Mouse (Mus musculus) midbrain, embryonic 14.5 days (tissue): ENCODE results near the gene Rbm18. TPM values are rescaled to one million over a fixed set of nuclear protein-coding genes. Genes with fewer than 3 reads are reported as not detected.
"Not testable (repeated sequence)": the region's sequence is repeated elsewhere in the genome, so short reads cannot be mapped to it uniquely, and the experiment has no call there.

Source experiments
- ATAC-seq: fragments of 200-750 bp; cut with Nextera tagmentation; 2 replicates; pipeline ENCODE4 v1.8.0; 2017; ENCODE audit warnings: moderate number of reproducible peaks, moderate library complexity; ENCODE audit not compliant: low FRiP score, low TSS enrichment
- DNase-seq: peaks from one replicate; pipeline ENCODE4 v3.0.0-alpha.2; 2015
- H3K27ac ChIP-seq: fragments of 300-500 bp; sonication (generic); replicated peaks from 2 replicates; pipeline ENCODE4 v1.5.1; 2014; ENCODE audit warnings: mild to moderate bottlenecking, low read depth, low read length, moderate library complexity
- H3K27me3 ChIP-seq: fragments of 300-500 bp; sonication (generic); 2 replicates; pipeline ENCODE4 v1.6.1; 2014; ENCODE audit warnings: low read length, control low read depth, mixed read lengths; ENCODE audit not compliant: control insufficient read depth, insufficient read depth
- H3K36me3 ChIP-seq: fragments of 300-500 bp; sonication (generic); 2 replicates; pipeline ENCODE4 v1.6.1; 2014; ENCODE audit warnings: low read length, control low read depth; ENCODE audit not compliant: control insufficient read depth, insufficient read depth
- H3K4me1 ChIP-seq: fragments of 300-500 bp; sonication (generic); 2 replicates; pipeline ENCODE4 v1.6.1; 2014; ENCODE audit warnings: mild to moderate bottlenecking, antibody characterized with exemption, low read length, control low read depth; ENCODE audit not compliant: control insufficient read depth, insufficient read depth
- H3K4me2 ChIP-seq: fragments of 300-500 bp; sonication (generic); 2 replicates; pipeline ENCODE4 v1.6.1; 2014; ENCODE audit warnings: mild to moderate bottlenecking, low read length, moderate library complexity
- H3K4me3 ChIP-seq: fragments of 300-500 bp; sonication (generic); replicated peaks from 2 replicates; pipeline ENCODE4 v1.5.1; 2014; ENCODE audit warnings: low read depth, low read length
- H3K9ac ChIP-seq: fragments of 300-500 bp; sonication (generic); replicated peaks from 2 replicates; pipeline ENCODE4 v1.6.1; 2014; ENCODE audit warnings: mild to moderate bottlenecking, low read length, moderate library complexity
- H3K9me3 ChIP-seq: fragments of 300-500 bp; sonication (generic); 2 replicates; pipeline ENCODE4 v1.6.1; 2016; ENCODE audit warnings: low read length, control low read depth, mixed read lengths; ENCODE audit not compliant: control insufficient read depth
- WGBS: fragments of 180-500 bp; shearing (Covaris S2); extraction: QIAGEN DNeasy Blood & Tissue Kit; methylation state at CpG from one replicate; pipeline ENCODE4 v1.1.7; 2014; 5-methylcytosine and 5-hydroxymethylcytosine counted together
- polyA plus RNA-seq: library from polyadenylated mRNA; unstranded; fragments of >200 nt; fragmentation: Nextera tagmentation; extraction: Ambion mirVana; gene quantifications from 2 replicates; pipeline ENCODE4 v1.2.1, GENCODE M21; 2014

Rbm18 gene
- polyA plus RNA-seq, 1 experiment from 2014 or later: 172 TPM

DNA sequence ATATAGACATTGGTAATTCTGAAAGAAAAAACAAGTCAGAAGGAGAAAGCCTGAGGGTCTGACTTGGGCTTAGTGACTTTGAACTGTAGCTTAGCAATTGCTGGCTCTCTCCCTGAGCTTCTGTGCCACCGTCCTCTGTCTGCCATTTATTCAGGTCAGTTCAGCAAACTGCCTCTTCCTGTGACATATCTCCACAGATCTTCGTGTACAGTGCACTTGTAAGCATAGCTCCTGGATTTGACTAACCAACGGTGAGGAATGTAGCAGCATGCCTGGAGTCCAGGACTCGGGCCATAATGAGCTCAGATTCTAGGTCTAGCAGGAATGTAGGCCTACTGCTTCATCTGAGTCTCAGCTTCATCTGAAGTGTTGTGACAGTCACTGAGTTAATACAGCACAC is 32.6 kb upstream of the Rbm18 start:
- Histone ChIP-seq H3K27ac (no peak overlapping the region), H3K9ac (no peak overlapping the region), H3K4me3 (no peak overlapping the region), H3K9me3 (no peaks in the 10 kb centered on the region), H3K4me1 (no peaks in the 10 kb centered on the region), H3K4me2 (no peak overlapping the region), H3K27me3 (no peaks in the 10 kb centered on the region), H3K36me3 (peaks cover 5% of the 10 kb centered on the region; the same call in 1 of the 2 replicates)
- 87% methylated on average over 4 of the region's 4 CpGs for WGBS
- ATAC-seq: no peak
- DNase-seq: no peak

DNA sequence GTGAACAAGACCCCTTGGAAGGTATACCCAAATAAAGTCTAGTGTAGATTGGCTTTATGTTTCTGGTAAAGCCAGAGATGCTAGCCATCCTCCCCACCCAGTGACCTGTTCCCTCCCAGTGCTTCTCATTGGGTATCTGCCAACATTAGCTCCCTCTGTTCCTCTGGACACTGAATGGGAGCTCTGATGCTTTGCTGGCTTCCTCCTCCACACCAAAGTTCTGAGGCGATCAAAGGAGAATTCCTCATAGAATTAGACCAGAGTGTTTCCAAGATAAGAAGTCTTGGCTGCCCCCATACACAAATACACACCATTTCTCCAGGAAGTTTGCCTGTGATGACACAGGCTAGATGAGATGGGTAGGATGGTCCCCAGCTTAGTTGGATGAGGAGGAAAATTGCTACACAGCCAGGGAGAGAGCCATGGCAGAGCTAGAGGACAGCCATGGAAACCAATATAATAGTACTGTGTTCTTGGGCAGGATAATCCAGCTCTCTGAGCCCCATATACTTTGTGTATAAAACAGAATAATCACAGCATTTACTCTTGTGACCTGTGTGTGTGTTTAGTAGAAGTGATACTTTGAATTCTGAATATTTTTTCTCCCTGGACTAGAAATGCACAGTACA is 31.5 kb upstream of the Rbm18 start:
- Histone ChIP-seq H3K4me1 (no peaks in the 10 kb centered on the region), H3K9ac (no peak overlapping the region), H3K9me3 (no peaks in the 10 kb centered on the region), H3K27me3 (no peaks in the 10 kb centered on the region), H3K4me2 (no peak overlapping the region), H3K27ac (no peak overlapping the region), H3K4me3 (no peak overlapping the region), H3K36me3 (peaks cover 5% of the 10 kb centered on the region; the same call in 1 of the 2 replicates)
- no peak for DNase-seq
- WGBS: 81% methylated on average over 1 of the region's 1 CpGs
- no peak for ATAC-seq

DNA sequence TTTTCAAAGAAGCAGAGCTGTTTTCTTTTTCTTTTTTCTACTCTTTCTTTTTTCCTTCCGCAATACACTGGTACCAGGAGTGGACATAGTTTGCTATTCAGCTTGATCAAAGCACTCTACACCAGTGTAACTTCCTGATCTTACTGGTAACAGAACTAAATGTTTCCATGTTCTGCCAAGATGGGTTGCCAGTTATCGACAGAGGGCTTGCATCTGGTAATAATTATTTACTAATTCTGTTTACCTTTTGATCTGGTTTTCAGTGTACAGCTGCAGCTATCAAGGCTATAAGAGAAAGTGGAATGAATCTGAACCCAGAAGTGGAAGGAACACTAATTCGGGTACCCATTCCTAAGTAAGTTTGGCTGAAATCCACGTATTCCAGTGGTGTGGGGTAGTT is 22.8 kb upstream of the Rbm18 start:
- Histone ChIP-seq H3K27me3 (no peaks in the 10 kb centered on the region), H3K4me2 (no peak overlapping the region), H3K36me3 (peaks cover 32% of the 10 kb centered on the region), H3K9me3 (no peaks in the 10 kb centered on the region), H3K4me3 (no peak overlapping the region), H3K4me1 (no peaks in the 10 kb centered on the region), H3K27ac (no peak overlapping the region), H3K9ac (no peak overlapping the region)
- no peak for ATAC-seq
- 90% methylated on average over 4 of the region's 4 CpGs for WGBS
- DNase-seq: no peak

DNA sequence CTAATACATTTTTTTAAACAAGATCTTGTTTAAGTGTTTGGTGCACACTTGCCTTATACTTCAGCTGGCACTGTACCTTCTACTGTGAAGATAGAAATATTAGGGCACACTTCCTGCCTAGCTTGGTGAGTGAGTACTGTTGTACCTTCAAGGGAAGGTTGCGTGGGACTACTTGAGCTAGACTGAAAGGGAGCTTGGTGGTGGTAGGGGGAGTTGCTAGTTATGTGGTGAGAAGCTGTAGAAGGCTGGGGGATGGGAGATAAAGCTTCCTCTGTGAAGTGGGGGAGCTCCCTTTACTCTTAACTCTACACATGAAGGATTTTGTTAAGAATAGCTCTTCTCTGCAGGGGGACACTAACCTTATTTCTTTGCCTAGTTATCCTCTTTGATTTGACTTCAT is 20.9 kb upstream of the Rbm18 start:
- Histone ChIP-seq H3K9ac (no peak overlapping the region), H3K27me3 (no peaks in the 10 kb centered on the region), H3K4me3 (no peak overlapping the region), H3K36me3 (peaks cover 41% of the 10 kb centered on the region), H3K4me1 (no peaks in the 10 kb centered on the region), H3K9me3 (no peaks in the 10 kb centered on the region), H3K27ac (no peak overlapping the region), H3K4me2 (no peak overlapping the region)
- WGBS: 97% methylated on average over 1 of the region's 1 CpGs
- no peak for DNase-seq
- no peak for ATAC-seq

DNA sequence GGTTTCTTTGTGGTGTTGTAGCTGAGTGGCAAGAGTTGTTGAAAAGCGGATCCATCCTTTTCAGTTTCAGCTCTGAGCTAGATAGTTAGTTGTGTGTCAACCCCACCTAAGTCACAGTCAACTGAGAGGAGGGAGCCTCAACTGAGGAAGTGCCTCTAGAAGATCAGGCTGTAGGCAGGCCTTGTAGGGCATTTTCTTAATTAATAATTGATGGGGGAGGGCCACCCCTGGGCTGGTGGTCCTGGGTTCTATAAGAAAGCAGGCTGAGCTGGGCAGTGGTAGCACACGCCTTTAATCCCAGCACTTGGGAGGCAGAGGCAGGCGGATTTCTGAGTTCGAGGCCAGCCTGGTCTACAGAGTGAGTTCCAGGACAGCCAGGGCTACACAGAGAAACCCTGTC is 15.8 kb upstream of the Rbm18 start:
- H3K4me2 ChIP-seq, H3K27me3 ChIP-seq, H3K9me3 ChIP-seq, H3K4me3 ChIP-seq, ATAC-seq, DNase-seq, H3K9ac ChIP-seq, H3K27ac ChIP-seq, H3K4me1 ChIP-seq: not testable (repeated sequence)
- 95% methylated on average over 4 of the region's 4 CpGs for WGBS
- H3K36me3 ChIP-seq: peaks cover 50% of the 10 kb centered on the region

DNA sequence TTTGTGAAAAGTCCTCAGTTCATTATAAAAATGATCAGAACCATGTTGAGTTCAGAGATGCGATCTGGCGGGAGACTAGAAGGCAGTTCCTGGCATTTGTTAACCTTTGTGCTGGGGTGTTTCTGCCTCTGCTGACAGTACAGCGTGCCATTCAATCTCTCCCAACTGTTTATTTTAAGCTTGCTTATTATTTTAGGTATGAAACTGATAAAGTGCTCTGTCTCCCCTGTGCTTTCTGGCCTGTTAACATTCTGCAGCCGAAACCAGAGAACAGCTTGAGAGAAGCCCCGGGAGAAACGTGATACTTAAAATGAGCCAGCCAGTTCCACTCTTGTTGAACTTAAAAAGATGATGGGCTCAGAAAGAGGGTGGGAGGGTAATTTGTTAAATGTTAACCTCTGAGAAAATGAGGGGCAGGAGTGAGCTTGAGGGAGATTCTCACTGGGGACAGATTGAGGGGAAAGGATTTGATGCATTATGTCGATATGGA is 12.3 kb upstream of the Rbm18 start:
- no peak overlapping the region for H3K4me3 ChIP-seq
- H3K9ac ChIP-seq: no peak overlapping the region
- ATAC-seq: no peak
- H3K4me1 ChIP-seq: no peaks in the 10 kb centered on the region
- no peak overlapping the region for H3K4me2 ChIP-seq
- H3K27me3 ChIP-seq: no peaks in the 10 kb centered on the region
- H3K36me3 ChIP-seq: peaks cover 31% of the 10 kb centered on the region
- H3K9me3 ChIP-seq: no peaks in the 10 kb centered on the region
- no peak overlapping the region for H3K27ac ChIP-seq
- WGBS: 97% methylated on average over 7 of the region's 7 CpGs
- no peak for DNase-seq

DNA sequence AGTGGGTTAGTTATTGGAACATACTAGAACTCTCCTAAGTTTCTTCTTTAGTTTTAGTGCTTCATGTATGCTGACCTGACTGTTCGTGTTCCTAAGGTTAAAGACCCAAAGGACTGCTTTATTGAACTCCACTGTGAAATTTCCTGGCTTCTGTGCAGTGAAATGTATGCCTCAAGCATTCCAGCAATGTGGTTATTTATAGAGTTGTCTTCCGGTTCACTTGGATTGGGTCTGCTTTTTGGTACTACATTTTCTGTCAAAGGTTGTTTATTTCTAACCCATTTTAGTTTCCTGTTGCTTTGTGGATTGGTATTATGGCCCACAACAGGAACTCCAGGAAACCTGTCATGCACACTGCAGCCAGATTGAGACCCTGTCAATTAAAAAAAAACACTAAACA is 2.5 kb upstream of the Rbm18 start:
- no peak overlapping the region for H3K9ac ChIP-seq
- peaks cover 20% of the 10 kb centered on the region for H3K36me3 ChIP-seq
- ATAC-seq: no peak
- peaks cover 14% of the 10 kb centered on the region for H3K4me1 ChIP-seq
- no peaks in the 10 kb centered on the region for H3K9me3 ChIP-seq
- no peak overlapping the region for H3K4me3 ChIP-seq
- no peaks in the 10 kb centered on the region for H3K27me3 ChIP-seq
- no peak overlapping the region for H3K4me2 ChIP-seq
- 84% methylated on average over 2 of the region's 2 CpGs for WGBS
- no peak overlapping the region for H3K27ac ChIP-seq
- no peak for DNase-seq

DNA sequence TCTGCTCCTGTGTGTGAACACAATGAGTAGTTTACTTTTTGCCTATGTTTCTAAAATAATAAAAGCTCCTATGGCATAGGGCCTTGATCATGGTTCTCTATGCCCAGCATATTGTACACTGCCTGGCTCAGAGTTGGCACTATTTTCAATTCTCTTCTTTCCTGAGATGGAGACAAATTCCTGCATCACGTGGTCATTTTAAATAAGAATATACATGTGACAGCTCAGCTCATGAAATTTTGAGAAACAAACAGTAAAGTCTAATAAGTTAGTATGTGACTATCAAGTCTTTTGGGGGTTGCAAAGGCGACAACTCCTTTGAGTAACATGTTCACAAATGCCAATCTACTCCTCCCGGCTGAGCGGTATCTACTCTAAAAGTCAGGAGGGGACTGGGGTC is 686 bp downstream of the Rbm18 start:
- no peak for DNase-seq
- no peaks in the 10 kb centered on the region for H3K9me3 ChIP-seq
- peak overlapping the region; percentile 78 for H3K9ac ChIP-seq
- 0% methylated on average over 4 of the region's 4 CpGs for WGBS
- H3K36me3 ChIP-seq: peaks cover 35% of the 10 kb centered on the region
- H3K4me1 ChIP-seq: peaks cover 14% of the 10 kb centered on the region
- H3K4me3 ChIP-seq: peak overlapping the region; percentile 55
- H3K4me2 ChIP-seq: peak overlapping the region; percentile 83
- H3K27ac ChIP-seq: peak overlapping the region; percentile 81
- no peaks in the 10 kb centered on the region for H3K27me3 ChIP-seq
- no peak for ATAC-seq

DNA sequence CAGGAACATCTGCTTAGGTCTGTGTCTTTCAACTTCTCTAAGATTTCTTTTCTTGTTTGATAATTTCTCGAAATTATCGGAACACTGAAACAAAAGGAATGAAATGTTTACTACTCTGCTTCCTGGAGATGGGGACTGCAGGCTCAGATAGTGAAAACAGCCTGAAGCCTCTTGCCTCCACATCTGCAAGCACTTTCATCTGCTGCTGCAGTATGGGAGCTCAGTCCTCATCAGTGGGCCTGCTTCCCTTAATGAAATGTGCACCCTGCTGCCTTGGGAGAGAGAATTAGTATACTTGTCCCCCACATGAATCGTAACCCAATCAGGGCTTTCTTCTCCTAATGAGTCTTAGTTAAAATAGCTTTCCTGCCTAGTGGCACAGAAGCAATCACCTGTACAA is 7.5 kb downstream of the Rbm18 start:
- Histone ChIP-seq H3K27ac (no peak overlapping the region), H3K4me2 (no peak overlapping the region), H3K27me3 (no peaks in the 10 kb centered on the region), H3K4me3 (no peak overlapping the region), H3K4me1 (no peaks in the 10 kb centered on the region), H3K9me3 (no peaks in the 10 kb centered on the region), H3K9ac (no peak overlapping the region), H3K36me3 (peaks cover 85% of the 10 kb centered on the region)
- DNase-seq (no peak), ATAC-seq (no peak)
- WGBS: 97% methylated on average over 3 of the region's 3 CpGs
